Mouse (Mus musculus) adrenal gland (tissue): ENCODE measurements around the gene Sbf2.
"Not testable (repeated sequence)": the region's sequence is repeated elsewhere in the genome, so short reads cannot be mapped to it uniquely, and the experiment has no call there.

Experiments used
- intact Hi-C: fragments of 180-260 bp; cut with DNase I; formaldehyde crosslinking; loops from one replicate; pipeline ENCODE4 v1.15.1; 2025

Gene Sbf2

GRCm38 (mm10) chr7:110631136-110631888, 16.6 kb upstream of the Sbf2 start:
- intact Hi-C loops, result loop anchor here (10.0 kb wide), 1 partner anchor 197 kb away; no protein-coding TSS in a partner anchor

- intact Hi-C loops, result loop anchor here (1.0 to 10.0 kb wide), 3 partner anchors 82 to 343 kb away; no protein-coding TSS in a partner anchor
Measured at GRCm38 (mm10) chr7:110629892-110630666, 15.4 kb upstream of the Sbf2 start.

GRCm38 (mm10) chr7:110628611-110629354, 14.1 kb upstream of the Sbf2 start:
- intact Hi-C loops, result no loop called here

DNA sequence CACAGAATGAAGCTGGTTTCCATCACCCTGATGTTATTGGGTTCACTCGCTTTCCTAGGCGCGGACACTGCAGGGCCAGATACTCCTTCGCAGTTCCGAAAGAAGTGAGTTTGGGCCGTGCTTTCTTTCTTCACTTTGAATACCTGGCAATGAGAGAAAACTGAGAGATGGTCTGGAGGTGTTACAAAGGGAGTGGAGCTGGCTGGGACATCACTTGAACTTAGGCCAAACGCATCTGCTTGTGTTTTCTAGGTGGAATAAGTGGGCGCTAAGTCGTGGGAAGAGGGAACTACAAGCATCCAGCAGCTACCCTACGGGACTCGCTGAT, 13.5 kb upstream of the Sbf2 start:
- intact Hi-C loops, result no loop called here

DNA sequence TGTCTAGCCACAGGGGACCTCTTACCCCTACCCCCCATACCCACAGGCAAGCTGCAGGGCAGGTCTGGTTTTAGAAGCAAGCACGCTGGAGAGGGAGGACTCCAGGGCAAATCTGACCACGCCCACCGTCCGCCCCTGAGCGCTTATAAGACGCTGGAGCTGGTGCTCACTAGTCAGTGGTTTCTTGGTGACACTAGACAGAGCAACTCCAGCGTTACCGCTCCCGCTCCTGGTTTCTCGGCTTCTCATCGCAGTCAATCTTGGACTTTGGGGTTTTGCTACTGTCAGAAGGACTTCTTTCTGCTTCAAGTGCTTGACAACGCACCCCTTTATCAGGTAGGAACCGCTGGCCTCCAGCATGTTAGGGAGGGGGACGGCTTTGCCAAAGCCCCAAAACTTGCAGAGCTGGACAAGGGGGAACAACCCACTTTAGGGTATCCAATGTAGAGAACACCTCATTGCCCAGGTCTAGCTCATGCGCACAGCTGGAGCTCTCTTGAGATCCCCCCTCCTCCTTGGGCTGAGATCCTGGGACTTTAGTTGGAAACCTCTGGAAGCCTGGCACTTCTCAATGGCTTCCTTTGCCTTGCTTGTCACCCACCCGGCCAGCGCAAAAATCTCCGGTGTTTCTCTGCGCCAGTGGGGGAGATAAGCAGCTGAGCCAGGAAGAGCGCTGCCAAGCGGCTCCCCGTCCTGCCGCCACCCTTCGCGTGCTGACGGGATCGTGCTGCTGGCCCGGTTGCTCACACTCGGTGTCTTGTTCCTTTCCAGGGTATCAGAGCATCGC, 13.0 kb upstream of the Sbf2 start, which contains the start of gene Adm:
Adm (plus strand) TSS at position 176 of the 787 bp plus-strand sequence.
- intact Hi-C loops, result no loop called here

DNA sequence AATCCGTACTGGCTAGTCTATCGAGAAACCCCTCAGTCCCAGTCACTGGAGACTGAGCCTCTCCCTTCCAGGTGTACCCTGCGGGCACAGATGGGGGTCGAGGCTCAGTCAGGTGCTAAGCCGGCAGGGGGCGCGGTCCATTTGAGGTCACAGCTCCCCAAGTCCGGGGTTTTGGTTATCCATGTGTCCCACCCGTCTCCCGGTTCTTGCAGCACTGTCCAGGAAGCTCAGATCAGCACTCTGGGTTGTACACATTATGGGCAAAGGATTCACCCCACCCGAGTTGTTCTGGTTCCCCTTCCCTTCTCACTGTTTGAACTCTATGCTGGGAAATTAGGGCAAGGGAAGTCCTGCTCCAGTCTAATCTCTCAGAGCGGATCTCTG, 12.4 kb upstream of the Sbf2 start:
- intact Hi-C loops, result no loop called here

GRCm38 (mm10) chr7:110626186-110627098, 11.7 kb upstream of the Sbf2 start:
- intact Hi-C loops, result no loop called here

DNA sequence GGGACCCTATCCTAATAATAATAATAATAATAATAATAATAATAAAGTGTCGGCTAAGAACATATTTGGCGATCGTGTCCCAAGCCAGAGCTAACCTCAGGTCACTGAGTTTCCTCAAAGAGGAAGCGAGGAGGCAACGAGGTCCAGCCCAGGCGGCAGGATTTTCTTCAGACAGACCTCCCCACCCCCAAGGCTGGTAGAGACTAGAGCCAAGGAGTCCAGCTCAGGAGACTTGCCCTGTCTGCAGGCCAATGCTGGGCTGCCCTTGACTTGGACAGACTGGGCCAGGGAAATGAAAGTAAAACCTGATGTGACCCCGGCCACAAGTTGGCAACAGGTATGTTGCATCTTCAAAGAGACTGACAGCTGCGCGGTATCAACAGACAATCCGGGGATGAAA, 10.8 kb upstream of the Sbf2 start:
- intact Hi-C loops, result no loop called here

GRCm38 (mm10) chr7:110624961-110625360, 10.2 kb upstream of the Sbf2 start:
- intact Hi-C loops, result no loop called here

DNA sequence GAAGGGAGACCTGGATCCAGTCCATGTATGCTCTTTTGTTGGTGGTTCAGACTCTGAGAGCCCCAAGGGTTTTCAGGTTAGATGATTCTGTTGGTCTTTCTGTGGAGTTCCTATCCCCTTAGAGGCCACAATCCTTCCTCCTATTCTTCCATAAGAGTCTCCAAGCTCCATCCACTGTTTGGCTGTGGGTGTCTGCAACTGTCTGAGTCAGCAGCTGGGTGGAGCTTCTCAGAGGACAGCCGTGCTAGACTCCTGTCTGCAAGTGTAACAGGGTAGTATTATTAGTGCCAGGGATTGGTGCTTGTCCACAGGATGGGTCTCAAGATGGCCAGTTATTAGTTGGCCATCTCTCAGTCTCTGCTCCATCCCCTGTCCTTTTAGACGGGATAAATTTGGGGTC, 9.3 kb upstream of the Sbf2 start:
- intact Hi-C loops, result no loop called here

DNA sequence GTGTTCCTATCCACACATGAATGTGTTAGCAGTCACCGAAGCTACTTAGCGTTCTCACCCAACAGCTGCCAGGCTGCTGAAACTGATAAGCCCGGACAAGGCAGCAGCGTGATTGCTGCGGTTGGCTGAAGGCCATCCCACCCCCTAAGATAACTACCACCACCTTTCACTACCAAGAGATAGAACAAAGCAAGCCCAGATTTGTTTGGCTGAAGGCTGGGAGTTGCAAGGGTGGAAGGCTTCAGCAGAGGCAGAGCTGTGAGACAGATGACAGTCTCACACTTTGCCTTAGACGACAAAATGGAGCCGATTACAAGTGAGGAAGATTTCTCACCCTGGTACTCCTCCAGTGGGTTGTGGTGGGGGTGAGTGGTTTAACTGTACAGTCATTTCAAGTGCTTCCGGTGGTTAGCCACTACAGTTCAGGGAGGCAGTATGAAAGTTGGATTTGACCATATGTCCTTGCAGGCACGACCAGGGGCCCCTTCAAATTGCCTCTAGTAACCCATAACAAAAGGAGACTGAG, 4.4 kb upstream of the Sbf2 start:
- intact Hi-C loops, result no loop called here

- intact Hi-C loops, result no loop called here
Measured at GRCm38 (mm10) chr7:110615792-110616191, 1.1 kb upstream of the Sbf2 start.

DNA sequence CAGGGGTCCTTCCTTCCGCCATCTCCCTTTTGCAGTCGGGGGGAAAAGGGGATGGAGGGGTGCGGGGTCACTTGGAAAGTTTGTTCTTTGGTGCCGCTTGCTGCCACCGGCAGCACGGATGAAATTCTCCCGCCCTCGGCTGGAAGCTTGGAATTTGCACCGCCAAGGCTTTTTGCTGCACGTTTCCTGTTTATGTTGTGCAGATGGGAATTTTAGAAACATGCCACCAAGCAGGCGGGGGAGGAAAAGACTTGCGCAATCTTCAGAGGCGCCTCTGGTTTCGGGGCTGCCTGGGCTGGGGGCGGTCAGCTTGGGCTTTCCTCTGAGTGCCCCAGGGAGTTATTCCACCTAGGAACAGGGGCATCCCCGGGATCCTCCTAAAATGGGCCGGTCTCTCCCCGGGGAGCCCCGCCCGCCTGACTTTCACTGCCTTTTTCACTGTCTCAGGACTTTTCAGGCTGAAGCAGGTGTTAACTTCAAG, 469 bp upstream of the Sbf2 start:
- intact Hi-C loops, result no loop called here

DNA sequence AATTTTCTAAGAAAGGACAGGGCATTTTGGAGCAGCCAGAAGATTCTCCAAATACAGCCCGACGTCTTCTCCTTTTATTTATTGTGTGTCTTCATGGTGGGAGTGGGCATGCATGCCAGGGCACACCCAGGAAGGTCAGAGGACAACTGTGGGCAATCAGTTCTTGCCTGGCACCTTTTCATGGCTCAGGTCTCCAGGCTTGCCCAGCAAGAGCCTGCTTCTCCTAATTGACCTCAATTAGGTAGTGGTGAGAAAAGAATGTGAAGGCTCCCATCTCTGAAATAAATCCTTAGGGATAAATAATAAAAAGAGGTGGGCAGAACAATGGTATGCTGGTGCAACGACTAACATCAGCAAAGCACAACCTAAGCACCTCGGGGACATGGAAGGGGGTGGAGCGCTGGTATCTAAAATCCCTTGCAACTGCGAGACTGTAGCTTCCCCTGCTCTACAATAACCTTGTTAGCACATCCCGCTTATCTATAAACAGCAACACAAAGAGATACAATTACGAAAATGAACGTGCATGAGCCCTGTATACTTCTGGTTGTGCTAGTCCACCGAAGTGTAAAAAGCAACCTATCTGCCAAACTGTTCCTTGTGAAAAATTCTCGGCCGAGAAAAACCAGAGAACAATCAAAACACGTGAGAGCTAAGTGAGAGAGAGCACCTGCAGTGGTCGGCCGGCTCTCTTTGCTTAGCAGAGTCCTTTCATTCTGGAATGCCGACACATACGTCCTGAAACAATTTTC, 1.2 kb downstream of the Sbf2 start:
- intact Hi-C loops, result no loop called here

- intact Hi-C loops, result no loop called here
Measured at GRCm38 (mm10) chr7:110606906-110607305, 7.8 kb downstream of the Sbf2 start.

DNA sequence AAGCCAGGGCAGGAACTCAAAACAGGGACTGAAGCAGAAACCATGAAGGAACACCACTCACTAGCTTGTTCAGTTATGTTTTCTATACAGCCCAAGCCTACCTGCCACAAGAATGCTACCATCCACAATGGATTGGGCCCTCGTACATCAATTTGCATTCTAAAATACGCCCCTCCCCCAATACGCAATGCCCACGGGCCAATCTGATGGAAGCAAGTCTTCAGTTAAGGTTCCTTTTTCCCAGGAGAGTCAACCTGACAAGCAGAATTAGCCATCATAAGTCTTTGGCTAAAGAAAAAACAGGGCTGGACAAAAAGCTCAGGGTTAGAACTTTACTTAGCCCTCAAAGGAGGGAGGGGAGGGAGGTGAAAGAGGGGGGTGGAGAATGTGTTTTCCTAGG, 9.2 kb downstream of the Sbf2 start:
- intact Hi-C loops, result no loop called here

DNA sequence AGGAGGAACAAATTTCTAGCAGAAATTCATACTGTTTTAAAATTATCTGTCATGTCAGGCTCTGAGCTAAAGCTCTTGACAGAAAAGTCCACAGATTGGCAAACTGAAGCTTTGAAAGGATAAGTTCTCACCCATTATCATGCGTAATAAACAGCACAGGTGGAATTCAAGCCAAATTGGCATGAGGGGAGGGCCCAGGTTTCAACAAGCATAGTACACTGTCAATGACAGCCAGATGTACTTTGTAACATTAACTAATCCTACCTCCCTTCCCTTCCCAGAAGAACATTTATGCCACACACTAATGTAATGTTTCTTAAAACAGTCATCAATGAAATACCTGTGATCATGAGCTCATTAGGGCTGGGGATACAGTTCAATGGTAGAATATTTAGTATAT, 17.6 kb downstream of the Sbf2 start:
- intact Hi-C loops, result no loop called here

- intact Hi-C loops, result not testable (repeated sequence)
Measured at GRCm38 (mm10) chr7:110593991-110594390, 20.7 kb downstream of the Sbf2 start.

DNA sequence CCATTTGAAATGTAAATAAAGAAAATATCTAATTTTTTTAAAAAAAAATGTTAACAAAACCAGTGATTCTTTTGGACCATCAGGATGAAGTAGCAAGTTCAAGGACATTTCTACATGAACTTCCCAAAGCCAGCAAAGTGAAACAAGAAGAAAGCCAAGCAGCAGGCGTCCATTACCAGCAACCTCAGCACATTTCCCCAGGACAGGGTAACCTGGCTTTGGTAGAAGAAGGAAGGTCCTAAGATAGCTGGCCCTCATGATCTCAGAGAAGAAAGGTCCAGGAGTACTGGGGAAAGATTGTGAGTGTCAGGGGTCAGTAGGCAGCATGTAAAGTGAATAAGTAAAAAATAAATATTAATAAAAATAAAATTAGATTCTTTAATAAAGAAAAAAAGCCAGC, 27.0 kb downstream of the Sbf2 start:
- intact Hi-C loops, result no loop called here
